Mouse (Mus musculus): ENCODE results near the gene Btnl10. TPM values are rescaled to one million over a fixed set of nuclear protein-coding genes. Genes with fewer than 3 reads are reported as not detected.

Gene Btnl10
- polyA plus RNA-seq, 1 experiment from 2014 or later = not detected

DNA sequence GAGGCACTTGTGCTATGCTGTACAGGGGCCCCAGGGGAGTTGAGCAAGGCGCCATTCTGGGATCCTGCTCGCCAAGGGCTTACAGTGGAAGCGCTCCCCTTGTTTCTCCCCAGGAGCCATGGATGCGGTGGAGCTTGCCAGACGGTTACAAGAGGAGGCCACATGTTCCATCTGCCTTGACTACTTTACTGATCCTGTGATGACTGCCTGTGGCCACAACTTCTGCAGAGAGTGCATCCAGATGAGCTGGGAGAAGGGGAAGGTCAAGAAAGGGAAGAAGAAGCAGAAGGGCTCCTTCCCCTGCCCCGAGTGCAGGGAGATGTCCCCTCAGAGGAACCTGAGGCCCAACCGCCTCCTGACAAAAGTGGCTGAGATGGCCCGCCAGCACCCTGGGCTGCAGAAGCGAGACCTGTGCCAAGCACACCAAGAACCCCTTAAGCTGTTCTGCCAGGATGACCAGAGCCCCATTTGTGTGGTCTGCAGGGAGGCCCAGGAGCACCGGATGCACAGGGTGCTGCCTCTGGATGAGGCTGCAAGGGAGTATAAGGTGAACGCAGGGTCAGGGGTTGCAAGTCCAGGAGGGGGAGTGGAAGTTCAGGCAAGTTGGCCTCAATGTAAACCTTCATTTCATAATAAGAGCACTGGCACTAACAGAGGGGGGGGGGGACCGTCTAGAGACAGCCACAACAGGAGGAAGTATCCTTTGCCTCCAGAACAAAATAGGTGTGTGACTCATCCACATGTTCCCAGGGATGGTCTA is 47.5 kb downstream of the Btnl10 start:
- Histone ChIP-seq H3K4me1 (0 out of 2 replicates have a peak, but pooled peaks cover 1% of the 10 kb centered on the region), H3K9ac (no peak overlapping the region; the same call in 1 of the 2 replicates), H3K27ac (no peak overlapping the region), H3K36me3 (peaks cover 11% of the 10 kb centered on the region), H3K9me3 (peaks cover 7% of the 10 kb centered on the region), H3K4me3 (no peak overlapping the region), H3K4me2 (replicated peaks) (no peak overlapping the region), H3K27me3 (peaks cover 35% of the 10 kb centered on the region)
- ATAC-seq (ENCODE audit: low FRiP score, low read depth) = no peak
- 52% methylated on average over 12 of the region's 12 CpGs for WGBS

DNA sequence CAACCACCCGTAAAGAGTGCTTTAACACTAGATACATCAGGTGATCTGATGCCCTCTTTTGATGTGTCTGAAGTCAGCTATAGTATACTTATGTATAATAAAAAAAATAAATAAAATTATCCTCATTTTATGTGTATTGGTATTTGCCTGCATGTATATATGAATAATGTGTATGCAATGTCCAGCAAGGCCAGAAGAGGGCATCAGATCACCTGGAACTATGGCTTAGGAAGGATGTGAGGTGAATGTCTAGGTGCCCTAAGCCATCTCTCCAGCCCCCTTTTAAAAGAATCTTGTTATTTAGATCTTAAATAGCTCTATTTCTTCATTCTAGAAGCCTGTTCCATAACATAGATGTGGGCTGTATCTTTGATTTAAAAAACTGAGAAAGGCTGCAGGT is 49.6 kb downstream of the Btnl10 start:
- Histone ChIP-seq H3K9ac (no peak overlapping the region), H3K4me3 (no peak overlapping the region), H3K36me3 (peaks cover 33% of the 10 kb centered on the region), H3K27ac (no peak overlapping the region), H3K9me3 (no peaks in the 10 kb centered on the region), H3K27me3 (peaks cover 21% of the 10 kb centered on the region), H3K4me2 (replicated peaks) (no peak overlapping the region), H3K4me1 (no peaks in the 10 kb centered on the region)
- no peak for ATAC-seq (ENCODE audit: low FRiP score, low read depth)
- 91% methylated on average over 1 of the region's 1 CpGs for WGBS

DNA sequence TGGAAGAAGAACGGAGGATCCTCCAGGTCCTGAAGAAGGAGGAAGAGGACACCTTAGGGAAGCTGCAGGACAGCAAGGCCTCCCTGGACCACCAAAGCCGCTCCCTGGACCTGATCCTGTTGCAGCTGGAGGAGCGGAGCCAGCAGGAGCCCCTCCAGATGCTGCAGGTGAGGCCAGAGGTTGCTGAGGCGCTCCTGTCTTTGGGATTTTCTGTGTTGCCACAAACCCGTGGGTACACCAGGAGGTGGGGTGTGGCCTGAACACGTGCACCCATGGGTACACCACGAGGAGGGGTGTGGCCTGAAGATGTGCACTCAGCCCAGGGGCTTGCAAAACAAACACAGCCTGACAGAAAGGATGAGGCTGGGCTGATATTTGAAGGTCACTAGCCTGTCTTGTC is 50.8 kb downstream of the Btnl10 start:
- H3K9ac ChIP-seq = no peak overlapping the region
- H3K4me3 ChIP-seq = no peak overlapping the region
- H3K4me1 ChIP-seq = no peaks in the 10 kb centered on the region
- WGBS = 86% methylated on average over 7 of the region's 7 CpGs
- H3K27me3 ChIP-seq = peaks cover 9% of the 10 kb centered on the region
- no peak overlapping the region for H3K27ac ChIP-seq
- H3K4me2 ChIP-seq (replicated peaks) = no peak overlapping the region
- ATAC-seq (ENCODE audit: low FRiP score, low read depth) = no peak
- no peaks in the 10 kb centered on the region for H3K9me3 ChIP-seq
- H3K36me3 ChIP-seq = peaks cover 36% of the 10 kb centered on the region

GRCm38 (mm10) chr11:58969027-58969426 is 51.3 kb downstream of the Btnl10 start:
- 87% methylated on average over 8 of the region's 8 CpGs for WGBS

GRCm38 (mm10) chr11:58969659-58970058 is 52.0 kb downstream of the Btnl10 start:
- H3K9ac ChIP-seq = no peak overlapping the region
- H3K4me3 ChIP-seq = no peak overlapping the region
- no peaks in the 10 kb centered on the region for H3K4me1 ChIP-seq
- ATAC-seq (ENCODE audit: low FRiP score, low read depth) = no peak
- H3K27me3 ChIP-seq = no peaks in the 10 kb centered on the region
- no peaks in the 10 kb centered on the region for H3K9me3 ChIP-seq
- peaks cover 46% of the 10 kb centered on the region for H3K36me3 ChIP-seq
- WGBS = 84% methylated on average over 6 of the region's 6 CpGs
- no peak overlapping the region for H3K27ac ChIP-seq
- no peak overlapping the region for H3K4me2 ChIP-seq (replicated peaks)

More at GRCm38 (mm10) chr11:58969027-58969426, 51.3 kb downstream of the Btnl10 start:
- Histone ChIP-seq H3K36me3 (peaks cover 40% of the 10 kb centered on the region), H3K4me3 (no peak overlapping the region), H3K9me3 (no peaks in the 10 kb centered on the region), H3K4me2 (replicated peaks) (no peak overlapping the region), H3K4me1 (no peaks in the 10 kb centered on the region), H3K27ac (no peak overlapping the region), H3K27me3 (peaks cover 4% of the 10 kb centered on the region), H3K9ac (no peak overlapping the region)
- no peak for ATAC-seq (ENCODE audit: low FRiP score, low read depth)

DNA sequence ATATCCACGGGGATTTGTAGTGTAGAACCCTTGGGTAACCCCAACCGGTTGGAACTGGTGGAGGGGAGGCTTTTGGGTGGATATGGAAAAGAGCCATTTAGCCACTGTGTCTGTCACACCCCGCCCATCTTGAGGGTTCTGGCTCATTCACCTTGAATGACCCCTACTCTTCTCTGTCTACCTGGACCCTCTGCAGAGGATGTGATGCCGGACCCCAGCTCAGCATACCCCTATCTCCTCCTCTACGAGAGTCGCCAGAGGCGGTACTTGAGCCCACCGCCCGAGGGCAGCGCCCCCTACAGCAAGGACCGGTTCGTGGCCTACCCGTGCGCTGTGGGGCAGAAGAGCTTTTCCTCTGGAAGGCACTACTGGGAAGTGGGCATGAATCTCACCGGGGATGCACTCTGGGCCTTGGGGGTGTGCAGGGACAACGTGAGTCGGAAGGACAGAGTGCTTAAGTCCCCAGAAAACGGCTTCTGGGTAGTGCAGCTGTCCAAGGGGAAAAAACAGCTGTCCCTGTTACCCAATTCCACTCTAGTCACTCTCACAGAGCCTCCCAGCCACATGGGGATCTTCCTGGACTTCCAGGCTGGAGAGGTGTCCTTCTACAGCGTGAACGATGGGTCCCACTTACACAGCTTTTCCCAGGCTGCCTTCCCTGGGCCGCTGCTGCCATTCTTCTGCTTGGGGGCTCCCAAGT is 53.3 kb downstream of the Btnl10 start:
- no peak overlapping the region for H3K9ac ChIP-seq
- 89% methylated on average over 21 of the region's 21 CpGs for WGBS
- H3K27ac ChIP-seq = no peak overlapping the region
- H3K9me3 ChIP-seq = no peaks in the 10 kb centered on the region
- H3K4me2 ChIP-seq (replicated peaks) = no peak overlapping the region
- peaks cover 3% of the 10 kb centered on the region for H3K4me1 ChIP-seq
- no peak overlapping the region for H3K4me3 ChIP-seq
- H3K36me3 ChIP-seq = peaks cover 48% of the 10 kb centered on the region
- H3K27me3 ChIP-seq = no peaks in the 10 kb centered on the region
- no peak for ATAC-seq (ENCODE audit: low FRiP score, low read depth)

DNA sequence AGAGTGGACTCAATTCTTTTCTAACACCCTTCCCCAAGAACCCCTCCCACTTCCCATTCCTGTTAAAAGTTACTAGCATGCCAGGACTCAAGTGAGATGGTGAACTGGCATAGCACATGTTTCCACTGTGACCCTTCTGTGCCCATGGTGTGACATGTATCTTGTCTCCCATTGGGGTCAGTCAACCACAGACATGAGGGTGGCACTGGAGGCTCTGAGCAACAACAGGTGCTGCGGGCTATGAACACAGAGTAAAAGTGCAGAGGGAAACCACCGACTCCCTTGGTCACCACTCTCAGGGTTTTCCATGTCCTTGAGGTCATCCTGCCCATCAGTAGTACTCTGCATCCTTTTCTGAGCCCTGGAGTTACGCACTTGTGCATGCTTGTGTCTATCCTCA is 54.1 kb downstream of the Btnl10 start:
- 97% methylated on average over 3 of the region's 3 CpGs for WGBS
- H3K4me1 ChIP-seq = peaks cover 5% of the 10 kb centered on the region
- no peak for ATAC-seq (ENCODE audit: low FRiP score, low read depth)
- H3K4me3 ChIP-seq = no peak overlapping the region
- H3K27ac ChIP-seq = no peak overlapping the region
- H3K9me3 ChIP-seq = no peaks in the 10 kb centered on the region
- H3K4me2 ChIP-seq (replicated peaks) = no peak overlapping the region
- H3K9ac ChIP-seq = no peak overlapping the region
- peaks cover 48% of the 10 kb centered on the region for H3K36me3 ChIP-seq
- H3K27me3 ChIP-seq = no peaks in the 10 kb centered on the region

DNA sequence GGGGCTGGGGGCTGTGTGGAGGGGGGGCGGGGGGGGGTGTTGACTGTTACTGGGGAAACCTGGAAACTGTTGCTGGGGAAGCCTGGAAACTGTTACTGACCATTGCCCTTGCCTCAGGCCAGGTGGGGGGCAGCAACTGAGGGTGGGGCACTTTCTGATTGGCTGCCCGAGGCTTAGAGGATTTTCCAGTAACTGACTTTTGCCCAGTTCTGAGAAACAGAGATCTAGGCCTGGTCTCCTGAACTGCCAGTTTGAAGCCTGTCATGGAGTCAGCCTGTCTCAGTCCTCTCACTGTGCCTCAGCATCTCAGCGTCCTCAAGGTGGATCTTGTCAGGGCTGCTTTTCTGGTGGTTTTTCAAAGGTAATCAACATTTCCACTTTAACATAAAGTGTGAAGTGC is 56.7 kb downstream of the Btnl10 start:
- Histone ChIP-seq H3K27me3 (no peaks in the 10 kb centered on the region), H3K27ac (no peak overlapping the region), H3K4me3 (no peak overlapping the region), H3K9ac (no peak overlapping the region), H3K9me3 (no peaks in the 10 kb centered on the region), H3K4me1 (peaks cover 19% of the 10 kb centered on the region), H3K36me3 (peaks cover 43% of the 10 kb centered on the region), H3K4me2 (replicated peaks) (no peak overlapping the region)
- 89% methylated on average over 3 of the region's 3 CpGs for WGBS
- ATAC-seq (ENCODE audit: low FRiP score, low read depth) = no peak

Small RNAs within 50 kb of the gene (microRNA-seq; reads per million reads assigned to microRNA genes)
- gene Gm44313 = not detected

Other genes with a start within 250 kb of the Btnl10 start
- not detected in 2 replicates for gene Olfr320, start 236.8 kb upstream of the Btnl10 start, polyA plus RNA-seq (2015; fragmentation: Nextera tagmentation; extraction: Ambion mirVana)
- gene Olfr319, start 218.7 kb upstream of the Btnl10 start, polyA plus RNA-seq (2015; fragmentation: Nextera tagmentation; extraction: Ambion mirVana) = not detected in 2 replicates
- not detected in 2 replicates for gene Olfr318, start 193.9 kb upstream of the Btnl10 start, polyA plus RNA-seq (2015; fragmentation: Nextera tagmentation; extraction: Ambion mirVana)
- not detected in 2 replicates for gene Olfr317, start 178.7 kb upstream of the Btnl10 start, polyA plus RNA-seq (2015; fragmentation: Nextera tagmentation; extraction: Ambion mirVana)
- not detected in 2 replicates for gene Olfr316, start 165.2 kb upstream of the Btnl10 start, polyA plus RNA-seq (2015; fragmentation: Nextera tagmentation; extraction: Ambion mirVana)
- gene Olfr315, start 144.7 kb upstream of the Btnl10 start, polyA plus RNA-seq (2015; fragmentation: Nextera tagmentation; extraction: Ambion mirVana) = not detected in 2 replicates
- not detected in 2 replicates for gene Olfr314, start 135.0 kb upstream of the Btnl10 start, polyA plus RNA-seq (2015; fragmentation: Nextera tagmentation; extraction: Ambion mirVana)
- not detected in 2 replicates for gene Fam183b, start 115.9 kb upstream of the Btnl10 start, polyA plus RNA-seq (2015; fragmentation: Nextera tagmentation; extraction: Ambion mirVana)
- gene Olfr313, start 102.9 kb upstream of the Btnl10 start, polyA plus RNA-seq (2015; fragmentation: Nextera tagmentation; extraction: Ambion mirVana) = not detected in 2 replicates
- not detected in 2 replicates for gene Olfr312, start 88.7 kb upstream of the Btnl10 start, polyA plus RNA-seq (2015; fragmentation: Nextera tagmentation; extraction: Ambion mirVana)
- not detected in 2 replicates for gene Olfr311, start 78.7 kb upstream of the Btnl10 start, polyA plus RNA-seq (2015; fragmentation: Nextera tagmentation; extraction: Ambion mirVana)
- 12.8 and 12.9 TPM in 2 replicates for gene Gm12258, start 70.8 kb upstream of the Btnl10 start, polyA plus RNA-seq (2015; fragmentation: Nextera tagmentation; extraction: Ambion mirVana)
- gene 2810021J22Rik, start 50.7 kb upstream of the Btnl10 start, polyA plus RNA-seq (2015; fragmentation: Nextera tagmentation; extraction: Ambion mirVana) = 8.0 and 10.9 TPM in 2 replicates
- gene Zfp39, start 13.7 kb upstream of the Btnl10 start, polyA plus RNA-seq (2015; fragmentation: Nextera tagmentation; extraction: Ambion mirVana) = 6.2 and 7.1 TPM in 2 replicates
- gene Rnf187, start 21.0 kb downstream of the Btnl10 start, polyA plus RNA-seq (2015; fragmentation: Nextera tagmentation; extraction: Ambion mirVana) = 245 and 261 TPM in 2 replicates
- gene Hist3h2ba, start 31.0 kb downstream of the Btnl10 start, polyA plus RNA-seq (2015; fragmentation: Nextera tagmentation; extraction: Ambion mirVana) = 35.8 and 40.7 TPM in 2 replicates
- 29.6 and 29.9 TPM in 2 replicates for gene Hist3h2a, start 36.8 kb downstream of the Btnl10 start, polyA plus RNA-seq (2015; fragmentation: Nextera tagmentation; extraction: Ambion mirVana)
- gene Trim17, start 36.8 kb downstream of the Btnl10 start, polyA plus RNA-seq (2015; fragmentation: Nextera tagmentation; extraction: Ambion mirVana) = 0.87 and 1.7 TPM in 2 replicates
- gene Trim11, start 60.2 kb downstream of the Btnl10 start, polyA plus RNA-seq (2015; fragmentation: Nextera tagmentation; extraction: Ambion mirVana) = 23.8 and 24.0 TPM in 2 replicates
- 1.5 and 1.7 TPM in 2 replicates for gene Obscn, start 218.5 kb downstream of the Btnl10 start, polyA plus RNA-seq (2015; fragmentation: Nextera tagmentation; extraction: Ambion mirVana)
- 3.5 and 4.4 TPM in 2 replicates for gene Iba57, start 245.8 kb downstream of the Btnl10 start, polyA plus RNA-seq (2015; fragmentation: Nextera tagmentation; extraction: Ambion mirVana)

Measured in limb, embryonic 13.5 days (tissue).